Mouse (Mus musculus) frontal cortex, postnatal 36 days (tissue): Measurements from ENCODE around the gene Kcna7.
"Not testable (repeated sequence)": the region's sequence is repeated elsewhere in the genome, so short reads cannot be mapped to it uniquely, and the experiment has no call there.

Experiments
- DNase-seq, 2 experiments: peaks; one replicate each; pipeline ENCODE4 v3.0.0; 2022; ENCODE audit warnings: low spot score in 2 of 2

Kcna7 gene

GRCm38 (mm10) chr7:45405091-45406075 is at the start of gene Kcna7:
TSS of gene Kcna7 (plus strand) at chr7:45405653.
- peak; percentile 61 to 74 for DNase-seq

DNA sequence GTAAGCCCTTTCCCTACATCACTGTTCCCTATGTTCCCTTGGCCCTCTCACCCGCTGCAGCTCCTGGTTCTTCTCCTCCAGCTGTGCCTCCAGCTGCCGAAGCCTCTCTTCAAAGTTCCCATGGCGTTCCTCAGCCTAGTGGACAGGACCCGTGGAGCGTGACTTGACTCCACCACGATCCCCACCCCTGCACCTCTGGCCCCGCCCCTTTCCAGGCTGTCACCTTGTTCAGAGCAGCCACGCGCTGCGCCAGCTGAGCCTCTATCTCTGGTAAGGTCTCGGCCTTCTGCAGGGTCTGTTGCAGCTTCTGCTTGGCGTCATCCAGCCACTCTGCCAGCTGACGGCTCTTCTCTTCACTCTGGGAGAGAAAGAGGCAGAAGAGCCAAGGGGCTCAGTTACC is 49.4 kb upstream of the Kcna7 start:
- DNase-seq: no peak

DNA sequence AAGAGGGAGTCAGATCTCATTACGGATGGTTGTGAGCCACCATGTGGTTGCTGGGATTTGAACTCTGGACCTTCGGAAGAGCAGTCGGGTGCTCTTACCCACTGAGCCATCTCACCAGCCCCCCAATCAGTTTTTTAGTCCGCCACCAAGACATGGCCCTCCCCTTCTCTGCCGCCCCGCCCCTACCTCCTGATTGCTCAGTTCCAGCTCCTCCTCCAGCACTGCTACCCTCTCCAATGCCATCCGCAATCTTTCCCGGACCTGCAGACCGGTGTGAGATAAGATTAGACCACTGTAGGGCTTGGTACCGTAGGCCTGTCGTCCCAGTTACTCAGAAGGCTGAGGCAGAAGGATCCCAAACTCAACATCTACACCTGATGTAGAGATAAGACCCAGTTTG is 46.4 kb upstream of the Kcna7 start:
- not testable (repeated sequence) for DNase-seq

DNA sequence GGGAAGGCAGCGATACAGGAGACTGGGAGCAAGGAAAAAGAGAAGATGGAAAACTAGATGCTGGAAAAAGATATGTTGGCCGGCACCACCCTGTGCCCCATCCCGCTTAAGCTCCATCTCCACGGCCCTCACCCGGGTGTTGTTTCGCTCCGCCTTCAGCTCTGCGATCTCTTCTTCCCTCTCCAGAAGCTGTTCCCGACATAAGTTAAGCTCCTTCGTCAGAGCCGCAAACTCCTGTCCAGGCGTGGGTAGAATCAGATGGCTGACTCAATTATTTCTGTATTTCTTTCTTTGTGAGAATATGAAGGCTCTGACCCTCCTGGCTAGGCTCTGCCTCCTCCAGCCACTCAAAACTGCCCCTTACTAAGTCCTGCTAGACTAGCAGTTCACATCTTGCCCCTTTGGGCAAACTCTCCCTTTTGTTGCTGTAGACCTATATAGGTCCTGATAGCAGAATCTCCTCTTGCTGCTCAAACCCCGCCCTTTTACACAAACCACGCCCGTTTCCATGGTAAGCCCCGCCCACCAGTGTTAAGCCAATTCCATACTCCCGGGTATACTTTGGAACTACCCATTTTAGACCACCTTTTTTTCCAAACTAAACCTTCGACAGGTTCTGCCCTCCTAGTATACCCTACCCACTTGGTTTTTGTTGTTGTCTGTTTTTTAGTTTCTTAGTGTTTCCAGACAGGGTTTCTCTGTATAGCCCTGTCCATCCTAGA is 44.9 kb upstream of the Kcna7 start:
- DNase-seq: peak in 1 of 2 experiments; percentile 56

DNA sequence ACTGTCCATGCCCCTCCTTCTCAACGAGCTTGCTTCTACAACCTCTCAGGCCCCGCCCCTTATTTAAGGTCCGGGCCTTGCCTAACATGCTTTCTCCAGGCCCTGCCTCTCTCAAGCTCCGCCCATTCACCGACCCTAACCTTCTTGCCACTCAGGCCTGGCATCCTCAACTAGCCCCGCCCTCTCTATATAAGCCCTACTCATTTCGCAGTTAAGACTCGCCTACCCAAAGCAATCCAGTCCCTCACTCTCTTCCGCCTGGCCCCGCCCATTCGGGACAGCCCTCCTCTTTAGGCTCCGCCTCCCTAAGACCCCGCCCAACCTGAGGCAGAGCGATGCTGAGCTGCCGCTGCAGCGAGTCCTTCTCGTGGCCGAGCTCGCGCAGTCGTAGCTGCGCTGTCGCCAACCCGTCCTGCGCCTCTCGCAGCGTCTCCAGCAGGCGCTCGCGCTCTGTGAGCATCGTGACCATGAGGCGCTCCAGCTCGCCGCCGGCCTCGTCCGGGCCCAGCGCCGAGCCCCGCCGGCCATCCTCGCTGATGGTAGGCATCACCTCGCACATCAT is 44.1 kb upstream of the Kcna7 start:
- peak; percentile 75 to 82 for DNase-seq

- peak in 1 of 2 experiments; percentile 11 for DNase-seq
These were observed 42.7 kb upstream of the Kcna7 start for GRCm38 (mm10) chr7:45362801-45363200.

GRCm38 (mm10) chr7:45363983-45364382 is 41.5 kb upstream of the Kcna7 start:
- DNase-seq: no peak

DNA sequence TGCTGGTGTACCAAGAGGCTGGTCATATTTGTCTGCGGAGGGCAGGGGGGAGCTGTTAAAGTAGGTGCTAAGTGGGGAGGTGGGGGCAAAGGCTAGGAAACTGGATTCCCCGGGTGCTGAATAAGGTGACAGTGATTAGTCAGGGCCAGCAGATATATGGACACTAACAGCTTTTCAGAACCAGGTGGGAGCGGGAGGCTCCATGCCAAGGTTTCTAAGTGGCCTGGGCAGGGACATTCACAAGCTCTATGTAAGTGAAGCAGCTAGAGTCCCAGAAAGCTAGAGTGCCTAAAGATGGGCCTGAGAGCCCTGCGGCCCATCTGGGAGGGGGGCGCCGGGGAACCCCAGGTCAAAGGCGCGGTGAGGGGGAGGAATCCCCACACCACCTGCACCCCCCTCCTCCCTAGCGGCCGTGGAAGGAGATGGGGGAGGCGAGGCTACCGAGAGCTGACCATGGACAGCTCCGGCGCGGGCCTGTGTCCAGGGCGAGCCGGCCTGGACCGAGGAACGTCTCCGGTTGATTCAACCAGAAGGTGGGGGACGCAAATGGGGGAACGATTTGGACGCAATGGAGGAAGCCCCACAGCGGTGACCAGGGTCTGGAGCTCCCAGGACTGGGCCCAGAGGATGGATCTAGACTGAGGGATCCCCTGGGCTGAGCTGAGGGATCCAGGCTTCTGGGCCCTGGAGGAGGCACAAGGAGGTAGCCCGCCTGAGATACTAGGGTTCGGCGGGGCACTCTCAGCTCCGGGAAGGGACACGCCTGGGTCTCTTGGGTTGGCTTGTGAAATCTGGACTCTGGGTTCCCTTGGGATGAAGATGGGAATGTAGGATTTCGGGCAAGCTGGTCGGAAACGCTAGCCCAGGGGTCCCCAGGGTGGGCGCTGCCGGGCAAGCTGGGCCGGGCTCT is 39.5 kb upstream of the Kcna7 start:
- peak in 1 of 2 experiments; percentile 42 for DNase-seq

DNA sequence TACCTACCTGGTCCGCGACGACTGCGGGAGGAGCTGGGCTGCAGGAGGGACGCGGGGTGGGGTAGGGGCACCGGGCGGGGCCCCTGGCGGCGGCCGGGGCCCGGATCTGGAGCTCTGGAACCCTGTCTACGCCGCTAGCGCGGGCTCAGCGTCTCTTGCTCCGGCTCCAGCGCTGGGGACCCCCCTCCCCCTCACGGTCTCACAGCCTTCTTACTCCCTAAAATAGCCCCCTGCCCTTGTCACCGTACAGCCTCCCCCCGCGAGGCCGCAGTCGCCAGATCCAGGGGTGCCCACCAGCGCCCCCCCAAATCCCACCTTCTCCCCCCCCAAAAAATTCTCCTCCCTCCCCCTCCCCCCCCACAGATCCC is 38.8 kb upstream of the Kcna7 start, which contains the start of gene Ppfia3:
Ppfia3 (minus strand) TSS at position 368 of the 368 bp plus-strand sequence.
- no peak for DNase-seq

- peak; percentile 98 to 99 for DNase-seq
These were observed 38.2 kb upstream of the Kcna7 start for GRCm38 (mm10) chr7:45367020-45367880.

DNA sequence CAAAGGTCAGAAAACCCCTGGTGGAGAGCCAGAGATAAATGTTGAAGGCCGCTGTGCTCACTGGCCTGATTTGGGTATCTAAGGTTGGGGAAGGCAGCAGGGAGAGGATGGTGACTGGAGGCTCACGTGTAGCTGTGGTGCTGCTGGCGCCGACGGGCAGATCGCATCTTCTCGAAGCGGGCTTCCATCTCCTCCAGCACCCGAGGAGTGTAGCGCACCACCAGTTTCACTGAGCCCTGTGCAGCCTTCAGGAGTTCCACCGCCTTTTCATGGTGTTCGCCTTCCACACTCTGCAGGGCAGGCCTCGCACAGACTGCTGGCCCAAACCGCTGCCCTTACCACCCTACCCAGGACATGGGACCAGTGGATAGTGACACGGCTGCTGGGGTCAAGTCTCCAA is 37.3 kb upstream of the Kcna7 start:
- DNase-seq: no peak

- no peak for DNase-seq
These were observed 36.3 kb upstream of the Kcna7 start for GRCm38 (mm10) chr7:45369022-45369745.

GRCm38 (mm10) chr7:45369836-45370474 is 35.5 kb upstream of the Kcna7 start:
- peak; percentile 29 to 50 for DNase-seq

DNA sequence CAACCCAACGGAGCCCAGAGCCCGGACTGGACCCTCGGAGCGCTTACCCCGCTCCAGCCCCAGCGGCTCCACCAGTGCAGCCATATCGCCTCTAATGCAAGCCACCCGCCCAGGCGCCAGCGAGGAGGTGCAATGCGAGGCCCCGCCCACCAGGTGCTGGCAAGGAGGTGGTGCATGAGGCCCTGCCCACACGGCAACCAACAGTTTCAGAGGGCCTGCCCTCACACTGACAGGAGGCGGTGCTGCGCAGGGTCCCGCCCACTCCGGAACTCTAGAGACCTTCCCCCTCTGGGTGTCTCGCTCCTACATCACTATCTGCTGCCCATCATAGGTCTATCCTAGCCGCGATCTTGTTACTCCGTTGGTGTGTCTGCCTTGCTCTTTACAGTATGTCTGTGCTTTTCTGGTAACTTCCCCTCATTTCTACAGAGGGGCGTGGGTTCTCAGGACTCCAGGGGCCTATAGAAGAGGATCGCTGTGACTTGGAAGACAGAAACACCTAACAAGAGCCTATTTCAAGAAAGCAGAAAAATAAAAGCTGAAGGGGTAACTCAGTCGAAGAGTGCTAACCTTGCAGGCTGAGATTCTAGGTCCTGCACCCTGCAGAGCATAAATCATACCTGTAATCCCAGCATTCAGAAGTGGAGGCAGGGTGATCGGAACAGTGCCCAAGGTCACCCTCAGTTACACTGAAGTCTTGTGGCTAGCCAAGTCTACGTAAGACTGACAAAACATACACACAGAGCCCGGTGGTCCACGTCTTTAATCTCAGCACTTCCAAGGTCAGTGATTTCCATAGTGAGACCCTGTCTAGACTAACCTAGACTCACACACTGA is 34.8 kb upstream of the Kcna7 start, which contains the start of gene Lin7b:
Lin7b (minus strand) TSS at position 109 of the 837 bp plus-strand sequence.
- peak; percentile 91 to 96 for DNase-seq

GRCm38 (mm10) chr7:45372371-45372770 is 33.1 kb upstream of the Kcna7 start:
- DNase-seq: no peak

DNA sequence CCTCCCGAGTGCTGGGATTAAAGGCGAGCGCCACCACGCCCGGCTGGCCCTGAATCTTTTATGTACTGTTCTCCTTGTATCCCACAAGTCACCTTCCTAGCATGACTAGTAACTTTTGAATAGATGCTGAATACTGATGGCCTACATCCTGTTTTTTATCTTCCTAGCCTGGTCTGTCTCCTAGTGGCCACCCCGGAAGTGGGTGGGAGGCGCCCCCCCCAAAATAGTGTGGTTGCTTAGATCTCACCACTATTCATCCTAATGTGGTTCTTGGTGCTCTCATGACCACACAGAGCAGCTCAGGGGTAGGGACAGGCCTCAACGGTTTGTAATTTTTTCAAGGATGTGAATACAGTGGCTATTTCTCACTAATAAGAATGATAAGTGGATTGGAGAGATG is 30.8 kb upstream of the Kcna7 start:
- no peak for DNase-seq

DNA sequence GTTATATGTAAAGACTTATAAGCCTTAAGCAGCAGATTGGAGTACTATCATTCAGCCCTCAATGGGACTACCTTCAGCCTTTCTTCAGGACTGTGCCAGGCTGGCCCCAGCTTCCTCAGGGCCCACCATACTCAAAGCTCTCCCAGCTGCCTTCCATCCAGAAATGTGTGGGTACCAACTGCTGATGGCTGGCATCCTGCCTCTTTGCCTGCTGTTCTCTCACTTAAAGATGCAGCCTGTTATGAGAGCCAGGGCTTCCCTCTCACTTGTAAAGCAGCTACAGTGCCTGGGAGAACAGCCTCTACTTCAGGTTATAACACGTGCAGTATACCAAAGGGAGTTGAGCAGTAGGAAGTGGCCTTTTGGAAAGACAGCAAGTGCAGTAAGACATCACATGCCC is 29.4 kb upstream of the Kcna7 start:
- no peak for DNase-seq

GRCm38 (mm10) chr7:45386077-45386476 is 19.4 kb upstream of the Kcna7 start:
- no peak for DNase-seq
